Mouse (Mus musculus): ENCODE results near the gene Tifa.

The Tifa gene

GRCm38 (mm10) chr3:127787032-127787431 lies 2.6 kb upstream of the Tifa start:
- no peak for DNase-seq (ENCODE audit: low read depth, low spot score)

- DNase-seq (ENCODE audit: low read depth, low spot score): no peak
Measured at GRCm38 (mm10) chr3:127788038-127788437, 1.6 kb upstream of the Tifa start.

GRCm38 (mm10) chr3:127788919-127789318 lies 686 bp upstream of the Tifa start:
- no peak for DNase-seq (ENCODE audit: low read depth, low spot score)

- DNase-seq (ENCODE audit: low read depth, low spot score): peak; percentile 33
Measured at GRCm38 (mm10) chr3:127790234-127791055, 840 bp downstream of the Tifa start.

- DNase-seq (ENCODE audit: low read depth, low spot score): peak; percentile 28
Measured at GRCm38 (mm10) chr3:127791056-127791483, 1.5 kb downstream of the Tifa start.

GRCm38 (mm10) chr3:127791595-127792561 lies 2.3 kb downstream of the Tifa start:
- peak; percentile 64 for DNase-seq (ENCODE audit: low read depth, low spot score)

GRCm38 (mm10) chr3:127793022-127793421 lies 3.4 kb downstream of the Tifa start:
- DNase-seq (ENCODE audit: low read depth, low spot score): no peak

GRCm38 (mm10) chr3:127795762-127796161 lies 6.2 kb downstream of the Tifa start:
- no peak for DNase-seq (ENCODE audit: low read depth, low spot score)

GRCm38 (mm10) chr3:127796271-127796670 lies 6.7 kb downstream of the Tifa start:
- no peak for DNase-seq (ENCODE audit: low read depth, low spot score)

GRCm38 (mm10) chr3:127801162-127801561 lies 11.6 kb downstream of the Tifa start:
- no peak for DNase-seq (ENCODE audit: low read depth, low spot score)

GRCm38 (mm10) chr3:127802814-127803213 lies 13.2 kb downstream of the Tifa start:
- no peak for DNase-seq (ENCODE audit: low read depth, low spot score)

GRCm38 (mm10) chr3:127804439-127804838 lies 14.8 kb downstream of the Tifa start:
- DNase-seq (ENCODE audit: low read depth, low spot score): no peak

GRCm38 (mm10) chr3:127805071-127805470 lies 15.5 kb downstream of the Tifa start:
- DNase-seq (ENCODE audit: low read depth, low spot score): no peak

GRCm38 (mm10) chr3:127805991-127806390 lies 16.4 kb downstream of the Tifa start:
- DNase-seq (ENCODE audit: low read depth, low spot score): no peak

- no peak for DNase-seq (ENCODE audit: low read depth, low spot score)
Measured at GRCm38 (mm10) chr3:127807846-127808245, 18.2 kb downstream of the Tifa start.

GRCm38 (mm10) chr3:127809103-127809502 lies 19.5 kb downstream of the Tifa start:
- no peak for DNase-seq (ENCODE audit: low read depth, low spot score)

- DNase-seq (ENCODE audit: low read depth, low spot score): no peak
Measured at GRCm38 (mm10) chr3:127817120-127817683, 27.6 kb downstream of the Tifa start.

- no peak for DNase-seq (ENCODE audit: low read depth, low spot score)
Measured at GRCm38 (mm10) chr3:127818694-127819663, 29.4 kb downstream of the Tifa start.

- DNase-seq (ENCODE audit: low read depth, low spot score): no peak
Measured at GRCm38 (mm10) chr3:127820400-127820799, 30.8 kb downstream of the Tifa start.

GRCm38 (mm10) chr3:127821209-127821608 lies 31.6 kb downstream of the Tifa start:
- no peak for DNase-seq (ENCODE audit: low read depth, low spot score)

All from c-Kit-negative CD71-positive TER-119-positive erythroid progenitor cells, embryonic 14.5 days (primary cell).